Mouse (Mus musculus) forebrain, postnatal 0 days (tissue): ENCODE results near the gene Grin2c. TPM values are rescaled to one million over a fixed set of nuclear protein-coding genes. Genes with fewer than 3 reads are reported as not detected.

Source experiments
- ATAC-seq: fragments of 200-750 bp; cut with Nextera tagmentation; 2 replicates; pipeline ENCODE4 v1.8.0; 2017; ENCODE audit warnings: mild to moderate bottlenecking, moderate library complexity
- DNase-seq: peaks from one replicate; pipeline ENCODE4 v3.0.0-alpha.2; 2015
- H3K27ac ChIP-seq: fragments of 300-500 bp; sonication (generic); 2 replicates; pipeline ENCODE4 v1.5.1; 2014; ENCODE audit warnings: low read depth, mild to moderate bottlenecking, antibody characterized with exemption, low read length, moderate library complexity, mixed read lengths
- H3K27me3 ChIP-seq: fragments of 300-500 bp; sonication (generic); 2 replicates; pipeline ENCODE4 v1.6.1; 2014; ENCODE audit warnings: mild to moderate bottlenecking, low read length, mixed read lengths; ENCODE audit not compliant: insufficient read depth
- H3K36me3 ChIP-seq: fragments of 300-500 bp; sonication (generic); 2 replicates; pipeline ENCODE4 v1.6.1; 2014; ENCODE audit warnings: mild to moderate bottlenecking, moderate library complexity; ENCODE audit not compliant: insufficient read depth
- H3K4me1 ChIP-seq: fragments of 300-500 bp; sonication (generic); 2 replicates; pipeline ENCODE4 v1.6.1; 2014; ENCODE audit warnings: antibody characterized with exemption; ENCODE audit not compliant: insufficient read depth
- H3K4me2 ChIP-seq: fragments of 300-500 bp; sonication (generic); 2 replicates; pipeline ENCODE4 v1.6.1; 2014; ENCODE audit warnings: low read depth, mild to moderate bottlenecking, moderate library complexity
- H3K4me3 ChIP-seq: fragments of 300-500 bp; sonication (generic); 2 replicates; pipeline ENCODE4 v1.5.1; 2014; ENCODE audit warnings: low read depth, low read length, mixed read lengths
- H3K9ac ChIP-seq: fragments of 300-500 bp; sonication (generic); 2 replicates; pipeline ENCODE4 v1.6.1; 2014; ENCODE audit warnings: mild to moderate bottlenecking
- H3K9me3 ChIP-seq: fragments of 300-500 bp; sonication (generic); 2 replicates; pipeline ENCODE4 v1.6.1; 2016; ENCODE audit warnings: low read length
- CTCF ChIP-seq: sonication (generic); IDR thresholded peaks from 2 replicates; pipeline ENCODE4 v1.5.1; 2016; ENCODE audit warnings: antibody characterized with exemption, control low read depth, low read depth
- WGBS: fragments of 180-500 bp; shearing (Covaris S2); extraction: QIAGEN DNeasy Blood & Tissue Kit; methylation state at CpG from one replicate; pipeline ENCODE4 v1.1.7; 2014; 5-methylcytosine and 5-hydroxymethylcytosine counted together
- polyA plus RNA-seq: library from polyadenylated mRNA; unstranded; fragments of >200 nt; fragmentation: Nextera tagmentation; extraction: Ambion mirVana; gene quantifications from 2 replicates; pipeline ENCODE4 v1.2.1, GENCODE M21; 2015
- total RNA-seq: library from RNA; depleted of rRNA; stranded (reverse); fragments of >200 nt; gene quantifications from 2 replicates; pipeline ENCODE4 v1.2.3, GENCODE M21; 2014

Grin2c gene
- total and polyA plus RNA-seq, 2 experiments from 2014 or later: 0.48 to 1.6 TPM

- WGBS: 48% methylated on average over 14 of the region's 14 CpGs
- H3K4me2 ChIP-seq: no peak overlapping the region
- H3K9me3 ChIP-seq: no peaks in the 10 kb centered on the region
- no peak for ATAC-seq
- no peak for DNase-seq
- H3K4me1 ChIP-seq: peaks cover 26% of the 10 kb centered on the region
- peak overlapping the region; percentile 48; the same call in 1 of the 2 replicates for H3K27ac ChIP-seq
- no peak overlapping the region for H3K4me3 ChIP-seq
- no peaks in the 10 kb centered on the region; the same call in 1 of the 2 replicates for H3K36me3 ChIP-seq
- no peaks in the 10 kb centered on the region for H3K27me3 ChIP-seq
- H3K9ac ChIP-seq: no peak overlapping the region
- TF ChIP-seq CTCF: no peak
Observed at GRCm38 (mm10) chr11:115231168-115231915, 35.7 kb downstream of the Grin2c start.

- whole genome bisulfite sequencing: 53% methylated on average over 15 of the region's 15 CpGs
- peaks cover 28% of the 10 kb centered on the region for H3K4me1 ChIP-seq
- no peak for TF ChIP-seq CTCF
- H3K36me3 ChIP-seq: no peaks in the 10 kb centered on the region; the same call in 1 of the 2 replicates
- no peak overlapping the region for H3K4me2 ChIP-seq
- DNase-seq (no peak), ATAC-seq (no peak)
- no peak overlapping the region for H3K4me3 ChIP-seq
- no peak overlapping the region for H3K27ac ChIP-seq
- H3K9me3 ChIP-seq: no peaks in the 10 kb centered on the region
- H3K27me3 ChIP-seq: no peaks in the 10 kb centered on the region
- H3K9ac ChIP-seq: no peak overlapping the region
Observed at GRCm38 (mm10) chr11:115229021-115229930, 37.8 kb downstream of the Grin2c start.

- 78% methylated on average over 7 of the region's 7 CpGs for WGBS
- no peak for TF ChIP-seq CTCF
Observed at GRCm38 (mm10) chr11:115228430-115228829, 38.6 kb downstream of the Grin2c start.

GRCm38 (mm10) chr11:115227640-115228039 is 39.4 kb downstream of the Grin2c start:
- no peak for DNase-seq
- no peak for TF ChIP-seq CTCF
- H3K27me3 ChIP-seq: no peaks in the 10 kb centered on the region
- no peak overlapping the region for H3K4me3 ChIP-seq
- H3K4me1 ChIP-seq: peaks cover 28% of the 10 kb centered on the region
- H3K36me3 ChIP-seq: no peaks in the 10 kb centered on the region; the same call in 1 of the 2 replicates
- H3K9ac ChIP-seq: no peak overlapping the region; the same call in 1 of the 2 replicates
- WGBS: 33% methylated on average over 12 of the region's 12 CpGs
- no peak for ATAC-seq
- H3K4me2 ChIP-seq: no peak overlapping the region
- H3K9me3 ChIP-seq: no peaks in the 10 kb centered on the region
- no peak overlapping the region for H3K27ac ChIP-seq

More at GRCm38 (mm10) chr11:115228430-115228829, 38.6 kb downstream of the Grin2c start:
- Histone ChIP-seq H3K36me3 (no peaks in the 10 kb centered on the region; the same call in 1 of the 2 replicates), H3K27me3 (no peaks in the 10 kb centered on the region), H3K4me1 (peaks cover 28% of the 10 kb centered on the region), H3K4me2 (no peak overlapping the region), H3K9me3 (no peaks in the 10 kb centered on the region), H3K9ac (no peak overlapping the region), H3K4me3 (no peak overlapping the region), H3K27ac (no peak overlapping the region)
- no peak for DNase-seq
- ATAC-seq: no peak

GRCm38 (mm10) chr11:115226811-115227491 is 40.1 kb downstream of the Grin2c start:
- peak; percentile 73 for ATAC-seq
- no peak for TF ChIP-seq CTCF
- no peaks in the 10 kb centered on the region for H3K27me3 ChIP-seq
- H3K9ac ChIP-seq: 0 out of 2 replicates have a peak overlapping the region, but pooled peaks have one; percentile 6
- DNase-seq: peak; percentile 64
- no peaks in the 10 kb centered on the region for H3K9me3 ChIP-seq
- 16% methylated on average over 14 of the region's 14 CpGs for WGBS
- H3K36me3 ChIP-seq: no peaks in the 10 kb centered on the region; the same call in 1 of the 2 replicates
- no peak overlapping the region for H3K4me2 ChIP-seq
- peaks cover 24% of the 10 kb centered on the region for H3K4me1 ChIP-seq
- no peak overlapping the region for H3K4me3 ChIP-seq
- H3K27ac ChIP-seq: peak overlapping the region; percentile 50; the same call in 1 of the 2 replicates

- DNase-seq: no peak
- no peak for ATAC-seq
- 27% methylated on average over 6 of the region's 6 CpGs for WGBS
- Histone ChIP-seq H3K4me2 (no peak overlapping the region), H3K27me3 (no peaks in the 10 kb centered on the region), H3K4me3 (no peak overlapping the region), H3K36me3 (peaks cover under 1% of the 10 kb centered on the region; the same call in 1 of the 2 replicates), H3K27ac (no peak overlapping the region), H3K9ac (no peak overlapping the region), H3K9me3 (no peaks in the 10 kb centered on the region), H3K4me1 (peaks cover 18% of the 10 kb centered on the region; the same call in 1 of the 2 replicates)
- no peak for TF ChIP-seq CTCF
Observed at GRCm38 (mm10) chr11:115225301-115225700, 41.7 kb downstream of the Grin2c start.
